ENCODE assay signal across 10 mouse cellular contexts in genomic region chr13:63038871-63039270, GRCm38 (mm10).
"Had no signal": no experiment of that assay in that cellular context is flagged by ENCODE, and none has a peak within 500 bp of the region (broad histone marks: within the 10 kb centered on the region; RNA-seq: fewer than 3 reads in every experiment).

No protein-coding gene starts in this region.

- H3K4me3 ChIP-seq: layer of hippocampus, adult 2 months; limb, embryonic 13.5 days; liver, embryonic 15.5 days; stomach, embryonic 15.5 days had no signal

- H3K27ac ChIP-seq: layer of hippocampus, adult 2 months; limb, embryonic 13.5 days; liver, embryonic 15.5 days had no signal

- H3K4me2 ChIP-seq: limb, embryonic 13.5 days; liver, embryonic 11.5 days; liver, embryonic 15.5 days; stomach, embryonic 15.5 days had no signal

- ATAC-seq: hindbrain, embryonic 16.5 days; inflammation-experienced regulatory T-cells, adult 6 months; intestine, postnatal 0 days had no signal

- DNase-seq: right cerebral cortex, postnatal 14 days; thymus, postnatal 4 days had no signal

- H3K27me3 ChIP-seq: limb, embryonic 13.5 days; liver, embryonic 15.5 days; stomach, embryonic 15.5 days had no signal

- H3K9ac ChIP-seq: limb, embryonic 13.5 days; liver, embryonic 15.5 days; stomach, embryonic 15.5 days had no signal

- H3K9me3 ChIP-seq: limb, embryonic 13.5 days; liver, embryonic 15.5 days; stomach, embryonic 15.5 days had no signal

- H3K36me3 ChIP-seq: limb, embryonic 13.5 days; liver, embryonic 15.5 days; stomach, embryonic 15.5 days had no signal

- H3K4me1 ChIP-seq: liver, embryonic 15.5 days had no signal
